Mouse (Mus musculus) hindbrain, embryonic 13.5 days (tissue): ENCODE measurements around the gene Olfr360. TPM values are rescaled to one million over a fixed set of nuclear protein-coding genes. Genes with fewer than 3 reads are reported as not detected.
"Not testable (repeated sequence)": the region's sequence is repeated elsewhere in the genome, so short reads cannot be mapped to it uniquely, and the experiment has no call there.

Experiments
- ATAC-seq: fragments of 200-750 bp; cut with Nextera tagmentation; 2 replicates; pipeline ENCODE4 v1.8.0; 2017; ENCODE audit warnings: moderate TSS enrichment; ENCODE audit not compliant: low FRiP score
- H3K27ac ChIP-seq: fragments of 300-500 bp; sonication (generic); 2 replicates; pipeline ENCODE4 v1.5.1; 2015; ENCODE audit warnings: inconsistent platforms, mild to moderate bottlenecking, moderate library complexity
- H3K27me3 ChIP-seq: fragments of 300-500 bp; sonication (generic); 2 replicates; pipeline ENCODE4 v1.6.1; 2015; ENCODE audit warnings: mild to moderate bottlenecking, inconsistent platforms
- H3K36me3 ChIP-seq: fragments of 300-500 bp; sonication (generic); 2 replicates; pipeline ENCODE4 v1.6.1; 2015; ENCODE audit warnings: mild to moderate bottlenecking, inconsistent platforms
- H3K4me1 ChIP-seq: fragments of 300-500 bp; sonication (generic); replicated peaks from 2 replicates; pipeline ENCODE4 v1.6.1; 2015; ENCODE audit warnings: inconsistent platforms
- H3K4me2 ChIP-seq: fragments of 300-500 bp; sonication (generic); 2 replicates; pipeline ENCODE4 v1.6.1; 2015; ENCODE audit warnings: inconsistent platforms, mild to moderate bottlenecking, moderate library complexity
- H3K4me3 ChIP-seq: fragments of 300-500 bp; sonication (generic); 2 replicates; pipeline ENCODE4 v1.5.1; 2015; ENCODE audit warnings: mild to moderate bottlenecking, inconsistent platforms
- H3K9ac ChIP-seq: fragments of 300-500 bp; sonication (generic); 2 replicates; pipeline ENCODE4 v1.6.1; 2015; ENCODE audit warnings: mild to moderate bottlenecking, inconsistent platforms
- H3K9me3 ChIP-seq: fragments of 300-500 bp; sonication (generic); 2 replicates; pipeline ENCODE4 v1.6.1; 2016; ENCODE audit warnings: inconsistent platforms
- WGBS: fragments of 180-500 bp; shearing (Covaris S2); methylation state at CpG from one replicate; pipeline ENCODE4 v1.1.7; 2015; 5-methylcytosine and 5-hydroxymethylcytosine counted together
- polyA plus RNA-seq: library from polyadenylated mRNA; unstranded; fragments of >200 nt; fragmentation: Nextera tagmentation; extraction: Ambion mirVana; gene quantifications from 2 replicates; pipeline ENCODE4 v1.2.1, GENCODE M21; 2015

The Olfr360 gene
- not detected in 2 replicates for polyA plus RNA-seq

DNA sequence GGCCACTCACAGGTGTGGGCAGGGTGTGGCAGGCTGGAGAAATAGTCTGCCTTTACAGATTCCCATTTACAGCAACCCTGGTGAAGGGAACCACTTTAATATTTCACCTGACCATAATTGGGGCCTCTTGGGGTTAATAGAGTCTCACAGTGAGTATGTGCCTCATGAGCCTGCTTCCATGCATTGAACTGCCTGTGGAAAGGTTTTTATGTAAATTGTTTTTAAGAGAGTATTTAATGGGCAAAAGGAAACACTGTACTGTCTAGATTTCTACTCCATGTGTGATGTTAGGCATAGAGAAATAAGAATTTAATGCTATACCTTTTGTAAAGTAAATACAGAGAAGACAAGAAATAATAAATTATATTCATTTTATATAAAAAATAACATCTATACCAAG lies at the start of gene Olfr360:
Olfr360 (plus strand) TSS at position 301 of the 400 bp plus-strand sequence.
- Histone ChIP-seq H3K9me3 (peaks cover 10% of the 10 kb centered on the region), H3K27me3 (no peaks in the 10 kb centered on the region), H3K9ac (no peak within 1 kb of the TSS), H3K27ac (no peak within 1 kb of the TSS), H3K4me3 (no peak within 1 kb of the TSS), H3K36me3 (no peaks in the 10 kb centered on the region), H3K4me2 (no peak within 1 kb of the TSS), H3K4me1 (no peaks in the 10 kb centered on the region)
- ATAC-seq = no peak

DNA sequence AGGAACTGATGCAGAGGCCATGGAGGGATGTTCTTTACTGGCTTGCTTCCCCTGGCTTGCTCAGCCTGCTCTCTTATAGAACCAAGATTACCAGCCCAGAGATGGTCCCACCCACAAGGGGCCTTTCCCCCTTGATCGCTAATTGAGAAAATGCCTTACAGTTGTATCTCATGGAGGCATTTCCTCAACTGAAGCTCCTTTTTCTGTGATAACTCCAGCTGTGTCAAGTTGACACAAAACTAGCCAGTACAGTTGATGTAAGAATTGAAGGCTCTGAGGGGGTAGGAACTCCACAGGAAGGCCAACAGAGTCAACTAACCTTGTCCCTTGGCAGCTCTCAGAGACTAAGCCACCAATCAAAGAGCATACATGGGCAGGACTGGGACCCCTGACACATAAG lies 23.6 kb downstream of the Olfr360 start, which contains the start of gene Olfr361:
Olfr361 (minus strand) TSS at position 101 of the 400 bp plus-strand sequence.
- ATAC-seq = not testable (repeated sequence)

DNA sequence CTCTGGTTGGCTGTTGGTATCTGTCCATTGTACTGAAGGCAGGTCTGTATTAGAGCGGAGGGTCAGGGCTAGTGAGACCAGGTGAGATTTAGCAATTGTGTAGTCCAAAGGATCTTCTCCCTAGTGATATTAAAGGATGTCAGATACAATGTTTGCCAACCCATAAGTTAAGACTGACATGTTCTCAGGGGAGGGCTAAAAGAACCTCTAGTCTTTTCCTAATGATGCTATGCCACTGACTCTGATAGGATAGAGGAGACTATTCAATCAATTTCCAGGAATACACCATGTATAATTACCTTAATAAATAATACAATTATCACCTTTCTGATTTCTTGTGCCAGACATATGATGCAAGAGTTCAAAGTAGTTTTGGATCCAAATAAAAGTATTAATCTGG lies 52.3 kb downstream of the Olfr360 start, which contains the start of gene Olfr362:
Olfr362 (minus strand) TSS at position 101 of the 400 bp plus-strand sequence.
- Histone ChIP-seq H3K36me3 (no peaks in the 10 kb centered on the region), H3K4me2 (no peak within 1 kb of the TSS), H3K27me3 (no peaks in the 10 kb centered on the region), H3K4me1 (no peaks in the 10 kb centered on the region), H3K9me3 (peaks cover 13% of the 10 kb centered on the region; the same call in 1 of the 2 replicates), H3K4me3 (no peak within 1 kb of the TSS), H3K27ac (no peak within 1 kb of the TSS), H3K9ac (no peak within 1 kb of the TSS)
- ATAC-seq = no peak
- WGBS = 86% methylated on average over 1 of the region's 1 CpGs

More for the DNA sequence above, 23.6 kb downstream of the Olfr360 start, which contains the start of gene Olfr361:
- H3K27ac ChIP-seq, H3K4me2 ChIP-seq, H3K9ac ChIP-seq, H3K4me1 ChIP-seq, H3K36me3 ChIP-seq, H3K27me3 ChIP-seq, H3K4me3 ChIP-seq: not testable (repeated sequence)
- WGBS = 67% methylated on average over 1 of the region's 1 CpGs
- H3K9me3 ChIP-seq = peaks cover 11% of the 10 kb centered on the region

Other genes starting within 250 kb of the Olfr360 start
- not detected in 2 replicates for gene Olfr3, start 248.7 kb upstream of the Olfr360 start, polyA plus RNA-seq
- not detected in 2 replicates for gene Olfr350, start 219.4 kb upstream of the Olfr360 start, polyA plus RNA-seq
- gene Olfr351, start 203.1 kb upstream of the Olfr360 start, polyA plus RNA-seq = not detected in 2 replicates
- not detected in 2 replicates for gene Olfr352, start 197.3 kb upstream of the Olfr360 start, polyA plus RNA-seq
- not detected in 2 replicates for gene Olfr353, start 172.8 kb upstream of the Olfr360 start, polyA plus RNA-seq
- not detected in 2 replicates for gene Olfr354, start 160.1 kb upstream of the Olfr360 start, polyA plus RNA-seq
- gene Olfr355, start 136.8 kb upstream of the Olfr360 start, polyA plus RNA-seq = not detected in 2 replicates
- not detected in 2 replicates for gene Olfr356, start 128.6 kb upstream of the Olfr360 start, polyA plus RNA-seq
- not detected in 2 replicates for gene Olfr357, start 71.9 kb upstream of the Olfr360 start, polyA plus RNA-seq
- gene Olfr358, start 56.4 kb upstream of the Olfr360 start, polyA plus RNA-seq = not detected in 2 replicates
- gene Olfr361, start 23.5 kb downstream of the Olfr360 start, polyA plus RNA-seq = not detected in 2 replicates
- gene Olfr362, start 52.2 kb downstream of the Olfr360 start, polyA plus RNA-seq = not detected in 2 replicates
- not detected in 2 replicates for gene Olfr364-ps1, start 73.6 kb downstream of the Olfr360 start, polyA plus RNA-seq
- not detected in 2 replicates for gene Olfr365, start 122.5 kb downstream of the Olfr360 start, polyA plus RNA-seq
- not detected in 2 replicates for gene Olfr366, start 145.8 kb downstream of the Olfr360 start, polyA plus RNA-seq